Mouse (Mus musculus) ovary, postnatal 10 days (tissue): ENCODE measurements around the gene Arhgef7.
"Not testable (repeated sequence)": the region's sequence is repeated elsewhere in the genome, so short reads cannot be mapped to it uniquely, and the experiment has no call there.

Experiments
- DNase-seq: peaks from one replicate; pipeline ENCODE4 v3.0.0; 2022; ENCODE audit warnings: low spot score

Arhgef7 gene

DNA sequence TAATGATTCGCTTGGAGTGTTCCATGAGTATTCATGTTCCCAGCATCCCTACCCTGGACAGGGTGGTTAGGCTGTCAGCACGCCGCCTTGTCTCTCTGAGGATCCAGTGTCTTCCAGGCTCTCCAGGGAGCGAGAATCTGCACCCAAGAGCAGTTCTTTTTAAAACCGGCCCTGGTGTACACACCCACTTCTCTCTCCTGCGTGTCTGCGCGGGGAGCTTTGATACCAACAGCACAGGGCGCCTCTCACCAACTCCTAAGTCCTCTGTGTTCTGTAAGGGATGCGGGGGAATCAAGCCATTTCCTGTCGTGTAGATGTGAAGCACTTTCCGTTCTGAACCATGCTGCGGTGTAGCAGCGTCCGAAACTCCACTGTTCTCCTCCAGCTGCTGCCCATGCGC lies 107.2 kb downstream of the Arhgef7 start:
- DNase-seq: no peak

- DNase-seq: no peak
Measured at GRCm38 (mm10) chr8:11840174-11840573, 112.7 kb downstream of the Arhgef7 start, which contains the start of gene Tex29. Tex29 (plus strand) TSS chr8:11840474.

- no peak for DNase-seq
Measured at GRCm38 (mm10) chr8:11841571-11841970, 114.0 kb downstream of the Arhgef7 start.

GRCm38 (mm10) chr8:11842757-11843156 lies 115.2 kb downstream of the Arhgef7 start:
- DNase-seq: no peak

- DNase-seq: no peak
Measured at GRCm38 (mm10) chr8:11843677-11844315, 116.3 kb downstream of the Arhgef7 start.

DNA sequence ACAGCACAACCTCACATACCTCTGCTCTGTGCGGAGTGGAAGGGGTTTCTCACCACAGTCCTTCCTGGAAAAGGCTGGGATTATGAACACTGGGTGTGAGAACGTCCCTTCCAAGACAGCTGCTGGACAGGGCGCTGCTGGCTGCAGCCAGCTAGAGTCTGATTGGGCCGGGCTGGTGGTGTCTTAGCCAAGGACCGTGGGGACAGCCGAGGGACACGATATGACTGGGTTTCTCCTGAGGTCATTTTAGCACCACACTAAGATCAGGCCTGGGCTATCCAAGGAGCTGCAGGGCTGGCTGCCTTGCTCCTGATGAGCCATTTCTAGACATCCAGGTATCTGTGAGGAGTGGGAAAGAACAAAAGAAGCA lies 116.8 kb downstream of the Arhgef7 start:
- no peak for DNase-seq

DNA sequence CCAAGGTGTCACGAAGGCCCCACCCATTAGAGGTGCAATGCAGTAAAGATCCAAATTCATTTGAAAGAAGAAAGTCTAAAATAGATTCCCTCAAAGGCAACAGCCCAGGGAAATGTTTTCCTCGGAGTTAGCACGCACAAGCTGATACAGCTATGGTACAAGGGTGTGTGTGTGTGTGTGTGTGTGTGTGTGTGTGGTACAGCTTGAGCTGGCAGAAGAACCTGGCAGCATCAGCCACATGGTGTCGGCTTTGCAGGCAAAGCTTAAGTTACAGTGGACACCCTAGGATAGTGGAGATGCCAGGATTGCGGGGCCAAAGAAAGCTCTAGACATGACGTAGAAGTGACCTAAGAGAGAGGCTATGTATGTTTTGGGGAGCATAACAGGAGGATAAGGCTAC lies 119.3 kb downstream of the Arhgef7 start:
- no peak for DNase-seq

DNA sequence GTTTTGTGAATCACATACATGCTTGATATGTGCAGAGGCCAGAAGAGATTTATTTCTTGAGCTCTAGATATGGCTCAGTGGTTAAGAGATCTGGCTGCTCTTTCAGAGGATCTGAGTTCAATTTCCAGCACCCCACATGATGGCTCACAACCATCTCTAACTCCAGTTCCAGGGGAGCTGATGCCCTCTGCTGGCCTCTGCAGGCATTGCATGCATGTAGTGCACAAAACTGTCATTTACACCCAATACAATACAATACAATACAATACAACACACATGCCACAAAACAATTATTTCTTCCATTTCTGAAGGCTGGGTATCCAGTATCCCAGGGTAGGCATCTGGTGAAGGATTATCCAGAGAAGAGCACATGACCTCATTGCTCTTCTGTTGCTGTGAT lies 140.3 kb downstream of the Arhgef7 start:
- no peak for DNase-seq

GRCm38 (mm10) chr8:11874227-11874626 lies 146.7 kb downstream of the Arhgef7 start:
- DNase-seq: not testable (repeated sequence)

- no peak for DNase-seq
Measured at GRCm38 (mm10) chr8:11884646-11885045, 157.1 kb downstream of the Arhgef7 start.
